Mouse (Mus musculus) myocyte (in vitro differentiated cells): ENCODE measurements around the gene Atl3.

ENCODE experiments used
- POLR2A ChIP-seq: IDR thresholded peaks from one replicate; pipeline ENCODE4 v1.6.1; 2011; ENCODE audit warnings: low read depth, mild to moderate bottlenecking, control low read depth, moderate library complexity; ENCODE audit not compliant: insufficient read length
- POLR2AphosphoS2 ChIP-seq: IDR thresholded peaks from one replicate; pipeline ENCODE4 v1.6.1; 2011; ENCODE audit warnings: low read depth, control low read depth; ENCODE audit not compliant: insufficient read length
- SRF ChIP-seq: IDR thresholded peaks from one replicate; pipeline ENCODE4 v1.6.1; 2011; ENCODE audit warnings: low read depth; ENCODE audit not compliant: control insufficient read depth, insufficient read length
- USF1 ChIP-seq: IDR thresholded peaks from one replicate; pipeline ENCODE4 v1.6.1; 2011; ENCODE audit warnings: low read depth, mild to moderate bottlenecking, control low read depth, moderate library complexity

DNA sequence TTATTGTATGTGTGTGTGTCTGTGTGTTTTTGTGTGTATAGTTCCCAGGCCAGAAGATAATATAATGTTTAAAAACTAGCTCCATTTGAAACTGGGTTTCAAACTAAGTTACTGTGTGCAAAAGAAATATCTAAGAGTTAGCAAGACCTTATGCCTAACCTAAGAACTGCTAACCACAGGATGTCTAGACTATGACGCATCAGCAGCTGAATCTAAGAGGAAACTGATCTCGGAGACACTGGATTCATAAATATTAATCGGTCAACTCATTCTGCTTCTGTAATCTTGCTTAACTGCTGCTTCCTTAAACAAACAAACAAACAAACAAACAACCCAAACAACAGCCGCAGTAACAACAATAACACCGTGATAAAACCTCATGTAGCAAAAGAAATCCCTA, 75.8 kb downstream of the Atl3 start:
- TF ChIP-seq POLR2A (no peak), USF1 (no peak), POLR2AphosphoS2 (no peak), SRF (no peak)
